Mouse (Mus musculus): ENCODE results near the gene Dusp16. TPM values are rescaled to one million over a fixed set of nuclear protein-coding genes. Genes with fewer than 3 reads are reported as not detected.

Gene Dusp16
- 6.6 TPM for polyA plus RNA-seq (2017; shearing (Covaris generic))

GRCm38 (mm10) chr6:134792141-134793045, at the start of gene Dusp16:
TSS of gene Dusp16 (minus strand) at chr6:134792625.

GRCm38 (mm10) chr6:134829786-134830700, 37.6 kb upstream of the Dusp16 start, which contains the start of gene Crebl2:
TSS of gene Crebl2 (plus strand) at chr6:134830154.

Other genes starting within 250 kb of the Dusp16 start
- gene Lrp6, start 225.7 kb downstream of the Dusp16 start, polyA plus RNA-seq (2017; shearing (Covaris generic)) = 26.4 TPM
- gene Mansc1, start 160.1 kb downstream of the Dusp16 start, polyA plus RNA-seq (2017; shearing (Covaris generic)) = 1.6 TPM
- 21.7 TPM for gene Borcs5, start 153.1 kb downstream of the Dusp16 start, polyA plus RNA-seq (2017; shearing (Covaris generic))
- 14.0 TPM for gene Crebl2, start 37.5 kb upstream of the Dusp16 start, polyA plus RNA-seq (2017; shearing (Covaris generic))
- gene Gpr19, start 106.0 kb upstream of the Dusp16 start, polyA plus RNA-seq (2017; shearing (Covaris generic)) = 7.9 TPM
- gene Cdkn1b, start 127.8 kb upstream of the Dusp16 start, polyA plus RNA-seq (2017; shearing (Covaris generic)) = 77.3 TPM
- gene Apold1, start 189.1 kb upstream of the Dusp16 start, polyA plus RNA-seq (2017; shearing (Covaris generic)) = not detected
- gene Ddx47, start 219.0 kb upstream of the Dusp16 start, polyA plus RNA-seq (2017; shearing (Covaris generic)) = 162 TPM

Data from naive thymus-derived CD4-positive, alpha-beta T cell, adult 5 months (primary cell).